Mouse (Mus musculus) bone marrow, adult 2 months (tissue): ENCODE measurements around the gene Anxa7. TPM values are rescaled to one million over a fixed set of nuclear protein-coding genes. Genes with fewer than 3 reads are reported as not detected.

Experiments
- H3K27ac ChIP-seq: fragments of 200-500 bp; 2 replicates; pipeline ENCODE4 v1.5.1; 2012; ENCODE audit warnings: low read depth, mild to moderate bottlenecking, control low read depth, inconsistent platforms, low read length; ENCODE audit not compliant: control insufficient read depth, poor library complexity, insufficient read depth
- H3K4me1 ChIP-seq: fragments of 200-500 bp; 2 replicates; pipeline ENCODE4 v1.6.1; 2011; ENCODE audit warnings: low read length; ENCODE audit not compliant: control insufficient read depth, insufficient read depth
- H3K4me3 ChIP-seq: fragments of 200-500 bp; replicated peaks from 2 replicates; pipeline ENCODE3; 2011; ENCODE audit warnings: mild to moderate bottlenecking, low read depth, low read length, control low read depth; ENCODE audit not compliant: control insufficient read depth
- CTCF ChIP-seq: fragments of 200-500 bp; IDR thresholded peaks from 2 replicates; pipeline ENCODE4 v1.5.1; 2011; ENCODE audit warnings: low read length, control low read depth; ENCODE audit not compliant: control insufficient read depth, insufficient read depth
- POLR2A ChIP-seq: fragments of 200-500 bp; IDR thresholded peaks from 2 replicates; pipeline ENCODE4 v1.6.1; 2011; ENCODE audit warnings: low read depth, mild to moderate bottlenecking, control low read depth, low read length, borderline replicate concordance; ENCODE audit not compliant: control insufficient read depth
- WGBS: fragments of 180-500 bp; shearing (Covaris S2); methylation state at CpG from one replicate; pipeline ENCODE4 v1.1.7; 2018; 5-methylcytosine and 5-hydroxymethylcytosine counted together
- polyA plus RNA-seq: library from polyadenylated mRNA; stranded (reverse); fragments of >200 nt; gene quantifications from 2 replicates; pipeline ENCODE4 v1.2.4, GENCODE M21; 2011; ENCODE audit warnings: low replicate concordance; ENCODE audit not compliant: missing spikeins, insufficient read depth, insufficient read length

The Anxa7 gene
- polyA plus RNA-seq, 1 experiment, result 34.6 TPM

GRCm38 (mm10) chr14:20452929-20453328 is 27.0 kb downstream of the Anxa7 start:
- H3K27ac ChIP-seq, result no peak overlapping the region
- WGBS, result 75% methylated on average over 5 of the region's 5 CpGs

GRCm38 (mm10) chr14:20451765-20452331 is 28.1 kb downstream of the Anxa7 start, which contains the start of gene Cfap70:
Cfap70 (minus strand) TSS chr14:20452226.
- H3K27ac ChIP-seq, result no peak within 1 kb of the TSS
- H3K4me1 ChIP-seq, result peaks cover 2% of the 10 kb centered on the region; the same call in 1 of the 2 replicates
- WGBS, result 3% methylated on average over 15 of the region's 15 CpGs
- peak within 1 kb of the TSS; percentile 53 for H3K4me3 ChIP-seq
- TF ChIP-seq POLR2A, result no peak
- no peak for TF ChIP-seq CTCF

More at GRCm38 (mm10) chr14:20452929-20453328, 27.0 kb downstream of the Anxa7 start:
- TF ChIP-seq CTCF (no peak), POLR2A (no peak)
- peaks cover 2% of the 10 kb centered on the region; the same call in 1 of the 2 replicates for H3K4me1 ChIP-seq
- no peak overlapping the region for H3K4me3 ChIP-seq

- H3K27ac ChIP-seq, result no peak overlapping the region
- WGBS, result 8% methylated on average over 2 of the region's 2 CpGs
These were observed 28.6 kb downstream of the Anxa7 start for GRCm38 (mm10) chr14:20451302-20451701.

GRCm38 (mm10) chr14:20447209-20447608 is 32.7 kb downstream of the Anxa7 start:
- TF ChIP-seq POLR2A (no peak), CTCF (no peak)
- WGBS, result 77% methylated on average over 12 of the region's 12 CpGs
- Histone ChIP-seq H3K4me1 (peaks cover 2% of the 10 kb centered on the region; the same call in 1 of the 2 replicates), H3K27ac (no peak overlapping the region), H3K4me3 (no peak overlapping the region)

More at GRCm38 (mm10) chr14:20451302-20451701, 28.6 kb downstream of the Anxa7 start:
- peaks cover 2% of the 10 kb centered on the region; the same call in 1 of the 2 replicates for H3K4me1 ChIP-seq
- TF ChIP-seq POLR2A, result no peak
- no peak for TF ChIP-seq CTCF
- H3K4me3 ChIP-seq, result no peak overlapping the region

- WGBS, result 91% methylated on average over 17 of the region's 17 CpGs
- Histone ChIP-seq H3K4me3 (no peak overlapping the region), H3K4me1 (no peaks in the 10 kb centered on the region), H3K27ac (no peak overlapping the region)
- TF ChIP-seq POLR2A, result no peak
- no peak for TF ChIP-seq CTCF
These were observed 37.7 kb downstream of the Anxa7 start for GRCm38 (mm10) chr14:20442252-20442651.

- TF ChIP-seq POLR2A, result no peak
- TF ChIP-seq CTCF, result no peak
- 31% methylated on average over 6 of the region's 6 CpGs for WGBS
- Histone ChIP-seq H3K27ac (no peak overlapping the region), H3K4me1 (no peaks in the 10 kb centered on the region), H3K4me3 (no peak overlapping the region)
These were observed 43.0 kb downstream of the Anxa7 start for GRCm38 (mm10) chr14:20436976-20437375.

- 85% methylated on average over 4 of the region's 4 CpGs for WGBS
- H3K4me3 ChIP-seq, result no peak overlapping the region
- no peak overlapping the region for H3K27ac ChIP-seq
- no peaks in the 10 kb centered on the region for H3K4me1 ChIP-seq
- TF ChIP-seq CTCF (no peak), POLR2A (no peak)
These were observed 47.5 kb downstream of the Anxa7 start for GRCm38 (mm10) chr14:20432420-20432819.

GRCm38 (mm10) chr14:20431726-20432125 is 48.2 kb downstream of the Anxa7 start:
- H3K27ac ChIP-seq, result no peak overlapping the region
- H3K4me3 ChIP-seq, result no peak overlapping the region
- H3K4me1 ChIP-seq, result no peaks in the 10 kb centered on the region
- 81% methylated on average over 6 of the region's 6 CpGs for WGBS
- TF ChIP-seq CTCF, result no peak
- no peak for TF ChIP-seq POLR2A

GRCm38 (mm10) chr14:20429833-20430232 is 50.1 kb downstream of the Anxa7 start:
- H3K4me3 ChIP-seq, result no peak overlapping the region
- WGBS, result 62% methylated on average over 1 of the region's 1 CpGs
- no peak overlapping the region for H3K27ac ChIP-seq
- TF ChIP-seq CTCF, result no peak
- TF ChIP-seq POLR2A, result no peak
- no peaks in the 10 kb centered on the region for H3K4me1 ChIP-seq
